Mouse (Mus musculus): ENCODE measurements around the gene Tmem185b. TPM values are rescaled to one million over a fixed set of nuclear protein-coding genes. Genes with fewer than 3 reads are reported as not detected.
A peak's percentile ranks its signal among the peaks of the same experiment; 100 is the strongest.

The Tmem185b gene
- polyA plus RNA-seq, 1 experiment from 2014 or later = 24.8 TPM

- peak; percentile 82 for DNase-seq (ENCODE audit: low spot score)
- no peak overlapping the region for H3K27ac ChIP-seq
- H3K4me3 ChIP-seq = no peak overlapping the region
- peaks cover 28% of the 10 kb centered on the region for H3K4me1 ChIP-seq
- peaks cover 26% of the 10 kb centered on the region for H3K36me3 ChIP-seq
- WGBS = 69% methylated on average over 7 of the region's 7 CpGs
- H3K9me3 ChIP-seq = no peaks in the 10 kb centered on the region
- H3K27me3 ChIP-seq (ENCODE audit: insufficient read depth, poor library complexity, severe bottlenecking) = no peaks in the 10 kb centered on the region
Measured at GRCm38 (mm10) chr1:119548668-119549326, 22.8 kb downstream of the Tmem185b start.

GRCm38 (mm10) chr1:119549327-119549689 lies 23.3 kb downstream of the Tmem185b start:
- H3K36me3 ChIP-seq = peaks cover 29% of the 10 kb centered on the region
- 74% methylated on average over 7 of the region's 7 CpGs for WGBS
- DNase-seq (ENCODE audit: low spot score) = no peak
- no peaks in the 10 kb centered on the region for H3K9me3 ChIP-seq
- H3K27me3 ChIP-seq (ENCODE audit: insufficient read depth, poor library complexity, severe bottlenecking) = no peaks in the 10 kb centered on the region
- no peak overlapping the region for H3K27ac ChIP-seq
- no peak overlapping the region for H3K4me3 ChIP-seq
- H3K4me1 ChIP-seq = peaks cover 24% of the 10 kb centered on the region

DNA sequence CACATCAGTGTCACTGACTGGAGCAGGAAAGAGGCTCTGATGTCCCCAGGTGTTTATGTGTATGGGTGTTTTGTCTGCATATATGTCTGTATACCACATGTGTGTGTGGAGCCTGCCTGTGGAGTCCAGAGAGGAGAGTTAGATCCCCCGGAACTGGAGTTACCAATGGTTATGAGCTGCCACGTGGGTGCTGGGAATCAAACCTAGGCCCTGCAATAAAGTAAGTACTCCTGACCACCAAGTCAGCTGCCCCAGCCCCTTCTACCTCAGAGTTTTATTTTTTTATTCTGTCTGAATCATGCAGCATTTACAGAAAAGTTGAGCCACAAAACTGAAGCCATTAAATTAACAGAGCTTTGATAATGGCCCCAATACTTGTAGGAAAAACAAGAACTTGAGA lies 24.1 kb downstream of the Tmem185b start:
- Histone ChIP-seq H3K27me3 (ENCODE audit: insufficient read depth, poor library complexity, severe bottlenecking) (no peaks in the 10 kb centered on the region), H3K27ac (no peak overlapping the region), H3K4me1 (peaks cover 17% of the 10 kb centered on the region), H3K4me3 (no peak overlapping the region), H3K36me3 (peaks cover 35% of the 10 kb centered on the region), H3K9me3 (no peaks in the 10 kb centered on the region)
- 91% methylated on average over 2 of the region's 2 CpGs for WGBS
- peak; percentile 57 for DNase-seq (ENCODE audit: low spot score)

DNA sequence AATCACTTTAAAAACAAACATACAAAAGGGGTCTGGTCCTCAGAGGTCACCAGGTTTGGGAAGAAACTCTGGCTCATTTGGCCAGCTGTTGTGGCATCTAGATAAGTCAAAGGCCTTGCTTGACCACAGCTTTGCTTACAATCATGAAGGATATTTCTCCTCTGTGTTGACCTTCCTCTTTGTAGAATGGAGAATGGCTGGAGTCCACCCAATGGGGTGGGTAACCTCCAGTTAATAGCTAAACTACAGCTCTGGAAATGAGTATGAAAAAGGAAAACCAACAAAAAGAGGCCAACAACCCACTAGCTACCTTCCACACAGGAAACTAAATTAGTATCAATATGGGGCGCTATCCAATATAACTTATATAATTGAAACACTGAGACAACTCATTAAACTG lies 25.7 kb downstream of the Tmem185b start:
- DNase-seq (ENCODE audit: low spot score) = no peak
- Histone ChIP-seq H3K9me3 (no peaks in the 10 kb centered on the region), H3K4me1 (peaks cover 4% of the 10 kb centered on the region; the same call in 1 of the 2 replicates), H3K27me3 (ENCODE audit: insufficient read depth, poor library complexity, severe bottlenecking) (no peaks in the 10 kb centered on the region), H3K36me3 (peaks cover 37% of the 10 kb centered on the region), H3K4me3 (no peak overlapping the region), H3K27ac (no peak overlapping the region)
- 91% methylated on average over 1 of the region's 1 CpGs for WGBS

GRCm38 (mm10) chr1:119555651-119556050 lies 29.7 kb downstream of the Tmem185b start:
- Histone ChIP-seq H3K27me3 (ENCODE audit: insufficient read depth, poor library complexity, severe bottlenecking) (no peaks in the 10 kb centered on the region), H3K4me1 (no peaks in the 10 kb centered on the region), H3K27ac (no peak overlapping the region), H3K4me3 (no peak overlapping the region), H3K9me3 (no peaks in the 10 kb centered on the region), H3K36me3 (peaks cover 44% of the 10 kb centered on the region)
- WGBS = 66% methylated on average over 5 of the region's 5 CpGs
- no peak for DNase-seq (ENCODE audit: low spot score)

- Histone ChIP-seq H3K36me3 (peaks cover 61% of the 10 kb centered on the region), H3K27ac (no peak overlapping the region), H3K4me3 (no peak overlapping the region), H3K9me3 (no peaks in the 10 kb centered on the region), H3K27me3 (ENCODE audit: insufficient read depth, poor library complexity, severe bottlenecking) (no peaks in the 10 kb centered on the region), H3K4me1 (no peaks in the 10 kb centered on the region)
- 89% methylated on average over 4 of the region's 4 CpGs for WGBS
- DNase-seq (ENCODE audit: low spot score) = no peak
Measured at GRCm38 (mm10) chr1:119557641-119558395, 31.9 kb downstream of the Tmem185b start.

DNA sequence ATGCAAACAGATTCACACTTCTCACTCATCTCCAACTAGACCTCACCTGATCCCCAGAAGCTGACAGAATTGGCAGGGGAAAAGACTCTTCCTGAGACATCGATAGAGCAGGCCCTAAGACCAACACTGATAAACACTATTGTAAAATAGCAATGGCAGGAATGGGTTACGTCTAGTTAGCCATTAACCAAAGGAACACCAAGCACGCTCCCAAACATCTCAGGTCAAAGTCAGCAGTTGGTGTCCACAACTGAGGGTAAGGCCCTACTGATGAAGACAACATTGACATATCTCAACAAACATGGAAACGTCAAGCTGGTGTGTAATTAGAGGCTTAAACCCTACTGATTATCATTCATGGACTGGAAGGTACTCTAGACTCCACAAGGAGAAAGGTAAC lies 39.6 kb downstream of the Tmem185b start:
- Histone ChIP-seq H3K9me3 (no peaks in the 10 kb centered on the region), H3K36me3 (peaks cover 48% of the 10 kb centered on the region), H3K4me1 (no peaks in the 10 kb centered on the region), H3K4me3 (no peak overlapping the region), H3K27ac (no peak overlapping the region), H3K27me3 (ENCODE audit: insufficient read depth, poor library complexity, severe bottlenecking) (no peaks in the 10 kb centered on the region)
- no peak for DNase-seq (ENCODE audit: low spot score)
- WGBS = 91% methylated on average over 4 of the region's 4 CpGs

GRCm38 (mm10) chr1:119570134-119570533 lies 44.2 kb downstream of the Tmem185b start:
- no peak for DNase-seq (ENCODE audit: low spot score)
- WGBS = 58% methylated on average over 1 of the region's 1 CpGs
- Histone ChIP-seq H3K27ac (no peak overlapping the region), H3K36me3 (peaks cover 48% of the 10 kb centered on the region), H3K27me3 (ENCODE audit: insufficient read depth, poor library complexity, severe bottlenecking) (no peaks in the 10 kb centered on the region), H3K9me3 (no peaks in the 10 kb centered on the region), H3K4me1 (no peaks in the 10 kb centered on the region), H3K4me3 (no peak overlapping the region)

Other genes starting within 250 kb of the Tmem185b start
- gene Inhbb, start 103.9 kb upstream of the Tmem185b start, polyA plus RNA-seq (2016; fragmentation: Nextera tagmentation; extraction: Ambion mirVana) = 0.08 and 0.12 TPM in 2 replicates
- gene Ralb, start 21.4 kb upstream of the Tmem185b start, polyA plus RNA-seq (2016; fragmentation: Nextera tagmentation; extraction: Ambion mirVana) = 176 and 192 TPM in 2 replicates
- gene Epb41l5, start 122.8 kb downstream of the Tmem185b start, polyA plus RNA-seq (2016; fragmentation: Nextera tagmentation; extraction: Ambion mirVana) = 31.6 and 35.4 TPM in 2 replicates

Measured in heart, embryonic 10.5 days (tissue).